Mouse (Mus musculus): ENCODE results near the gene Brd9.

Gene Brd9

DNA sequence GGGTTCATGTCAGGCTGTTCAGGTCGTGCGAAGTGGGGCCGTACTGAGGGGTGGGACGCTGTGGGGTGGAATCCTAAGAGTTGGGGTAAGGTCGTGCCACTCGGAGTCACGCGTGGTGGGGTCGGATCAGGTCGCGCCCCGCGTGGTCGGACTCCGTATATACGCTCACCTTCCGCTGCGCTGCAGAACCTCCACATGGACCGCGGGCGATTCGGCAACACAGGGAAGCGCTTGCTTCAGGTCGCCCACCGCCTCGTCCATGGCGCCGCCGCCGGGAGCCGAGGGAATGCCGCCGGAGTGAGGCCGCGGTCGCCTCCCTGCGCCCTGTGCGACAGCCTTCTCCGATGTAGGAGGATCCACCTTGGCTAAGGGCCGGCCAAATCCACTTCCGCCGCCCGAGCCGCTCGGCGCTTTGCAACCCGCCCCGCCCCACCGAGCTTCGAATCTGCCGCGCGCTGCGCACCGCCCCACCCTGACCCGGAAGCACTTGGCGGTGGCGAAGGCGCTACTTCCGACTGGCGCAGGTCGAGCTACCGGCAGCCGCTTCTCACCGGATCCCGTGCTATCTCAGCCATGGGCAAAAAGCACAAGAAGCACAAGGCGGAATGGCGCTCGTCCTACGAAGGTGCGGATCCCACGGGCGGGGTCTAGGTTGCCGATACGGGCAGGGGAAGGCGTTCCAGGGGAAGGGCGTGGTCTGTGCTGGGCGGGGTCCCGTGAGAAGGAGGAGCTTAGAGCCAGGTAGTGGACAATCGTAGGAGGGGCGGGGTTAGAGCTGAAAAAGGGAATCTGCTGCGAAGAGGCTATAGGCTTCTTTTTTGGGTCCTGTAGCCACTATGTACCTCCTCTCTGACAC lies at the start of gene Brd9, which contains the start of gene Trip13:
TSS of gene Brd9 (plus strand) at position 491 of the 856 bp plus-strand sequence.
TSS of gene Trip13 (minus strand) at position 464 of the 856 bp plus-strand sequence.
- peak; percentile 90 for DNase-seq

DNA sequence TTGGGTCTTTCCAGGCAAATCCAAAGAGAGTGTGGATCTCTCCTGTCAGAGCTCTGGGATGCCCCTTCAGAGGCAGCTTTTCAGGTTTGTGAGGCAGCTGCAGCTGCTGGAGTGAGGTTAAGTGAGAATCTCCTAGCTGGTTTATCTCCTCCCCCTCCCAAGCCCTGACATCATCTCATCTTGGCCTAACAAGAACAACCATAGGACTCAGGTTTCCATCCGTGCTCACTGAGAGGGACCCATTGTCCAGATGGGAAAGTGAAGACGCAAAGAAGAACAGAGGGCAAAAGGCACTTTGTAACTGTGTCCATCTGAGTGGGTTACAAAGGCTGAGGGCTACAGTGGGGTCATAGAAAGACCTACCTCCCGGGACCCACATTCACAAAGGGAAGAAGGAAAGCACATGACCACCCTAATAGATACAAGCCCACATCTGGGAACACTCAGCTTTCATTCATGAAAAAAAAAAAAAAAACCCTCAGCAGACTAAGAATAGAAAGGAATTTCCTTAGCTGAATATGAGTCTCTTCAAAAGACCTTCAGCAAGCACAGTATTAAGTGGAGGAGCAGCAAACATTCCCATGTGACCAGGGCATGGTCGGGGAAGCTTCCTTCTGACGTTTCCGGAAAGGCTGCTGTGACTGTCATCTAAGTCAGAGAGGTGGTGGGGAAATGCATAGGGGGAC lies 45.0 kb upstream of the Brd9 start:
- no peak for DNase-seq

DNA sequence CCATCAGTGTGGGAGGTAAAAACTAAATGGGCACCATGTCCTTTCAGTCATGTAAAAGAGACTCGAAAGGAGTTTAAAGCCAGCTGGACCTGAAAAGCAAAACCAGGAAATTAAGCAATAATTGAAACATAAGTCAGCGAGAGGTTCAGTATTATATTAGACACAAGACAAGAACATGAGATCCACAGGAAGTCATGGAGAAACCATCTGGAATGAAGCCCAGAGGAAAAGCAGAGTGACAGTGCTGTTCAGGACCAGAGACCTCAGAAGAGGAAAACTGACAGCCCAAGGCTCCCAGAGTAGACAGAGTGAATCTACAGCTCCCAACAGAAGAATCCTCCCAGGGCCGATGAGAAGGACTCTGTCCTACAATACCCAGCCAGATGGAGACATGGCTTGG lies 40.0 kb upstream of the Brd9 start:
- no peak for DNase-seq

DNA sequence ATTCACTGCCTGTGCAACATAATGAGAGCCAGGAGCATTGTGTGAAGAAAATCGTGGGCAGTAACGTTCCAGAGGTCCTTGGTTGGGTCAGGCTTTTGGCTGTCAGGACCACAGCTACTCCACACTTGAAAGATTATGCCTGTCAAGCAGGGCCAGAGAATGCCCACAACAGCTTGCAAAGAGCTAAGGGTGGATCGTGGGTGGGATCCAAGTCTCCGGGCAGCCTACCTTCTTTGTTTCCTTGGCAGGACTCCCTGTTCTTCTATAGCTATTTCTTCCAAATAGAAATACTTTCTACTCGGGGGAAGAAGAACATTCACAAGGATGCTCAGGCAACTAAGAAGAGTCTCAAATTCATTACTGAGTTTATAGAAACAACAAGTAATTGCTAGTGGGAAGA lies 30.5 kb upstream of the Brd9 start:
- DNase-seq, result no peak

DNA sequence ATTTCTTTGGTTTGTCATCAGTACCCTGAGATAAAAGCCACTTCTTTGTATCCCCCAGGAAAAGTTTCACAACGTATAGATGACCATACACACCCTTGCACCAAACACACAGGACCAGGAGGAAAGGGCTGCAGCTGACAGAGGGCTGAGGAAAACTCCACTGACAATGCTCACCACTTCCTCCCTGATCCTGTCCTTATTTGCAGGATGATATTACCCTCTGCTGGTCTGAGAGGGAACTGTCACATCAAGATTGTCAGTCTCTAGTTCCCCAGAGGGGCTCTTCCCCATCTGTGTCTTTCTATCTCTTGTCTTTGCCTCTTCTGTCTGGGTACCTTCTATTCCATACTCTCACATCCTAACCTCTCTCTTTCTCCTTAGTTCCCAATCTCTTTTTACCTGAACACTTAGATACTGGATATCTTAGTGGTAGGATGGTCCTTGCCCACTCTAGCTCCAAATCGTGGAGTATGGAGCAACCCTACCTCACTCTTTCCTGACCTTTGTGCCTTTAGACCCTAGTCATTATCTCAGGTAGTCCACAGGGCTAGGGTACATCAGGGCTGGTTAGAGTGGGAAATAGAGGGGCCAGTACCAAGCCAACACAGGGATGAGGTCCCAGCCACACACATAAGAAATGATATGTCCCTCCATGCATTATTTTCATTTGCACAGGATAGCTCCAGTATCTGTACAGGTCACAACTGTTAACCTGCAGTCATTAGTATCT lies 29.8 kb upstream of the Brd9 start:
- no peak for DNase-seq

DNA sequence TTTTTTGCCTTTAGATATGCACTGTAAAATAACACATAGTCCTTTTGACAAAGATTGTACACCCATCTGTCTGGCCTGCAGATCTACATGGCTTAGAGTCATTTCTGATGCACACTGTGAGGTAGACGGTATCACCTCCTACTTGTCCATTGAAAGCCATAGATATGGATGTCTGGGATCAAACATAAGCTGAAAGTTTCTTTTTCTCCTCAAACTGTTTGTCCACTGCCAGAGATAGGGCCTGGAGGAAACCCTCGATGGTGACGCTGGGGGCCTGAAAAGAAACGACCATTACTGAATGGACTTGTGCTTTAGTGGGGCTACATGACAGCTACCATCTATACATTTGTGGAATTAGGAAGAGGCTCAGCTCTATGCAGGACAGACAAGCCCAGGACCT lies 24.5 kb upstream of the Brd9 start:
- no peak for DNase-seq

DNA sequence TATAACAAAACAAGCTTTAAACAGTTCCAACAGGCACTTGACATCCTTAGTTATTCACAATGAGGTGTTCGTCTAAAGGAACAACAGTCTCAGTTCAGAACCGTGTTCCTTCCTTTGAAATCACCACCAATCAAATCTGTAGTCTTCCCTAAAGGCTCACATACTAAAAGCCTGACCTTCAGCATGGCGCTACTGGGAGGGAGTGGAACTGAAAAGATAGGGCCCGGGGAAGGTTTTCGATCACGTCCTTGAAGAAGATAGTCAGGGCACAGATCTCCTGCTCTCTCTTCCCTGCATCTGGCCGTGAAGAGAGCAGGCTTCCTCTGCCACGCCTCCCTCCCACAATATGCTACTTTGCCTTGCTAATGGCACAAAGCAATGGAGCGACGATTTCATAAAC lies 5.4 kb upstream of the Brd9 start:
- no peak for DNase-seq

DNA sequence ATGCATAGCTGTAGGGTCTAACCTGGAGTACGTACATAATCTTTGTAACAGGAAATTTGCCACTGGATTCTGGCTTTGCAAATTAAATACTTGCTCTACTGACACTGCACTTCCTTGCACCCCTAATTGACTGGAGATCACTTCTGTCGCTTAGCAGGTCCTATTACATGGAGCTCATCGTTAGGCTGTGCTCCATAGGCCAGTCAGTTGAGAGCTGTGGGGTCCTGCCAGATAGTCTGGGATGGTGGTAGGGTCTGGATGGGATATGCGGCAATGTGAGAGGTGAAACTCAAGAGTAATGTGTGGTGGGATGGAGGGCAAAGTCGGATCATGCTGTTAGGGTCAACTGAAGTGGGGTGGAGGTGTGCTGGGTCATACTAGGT lies 682 bp upstream of the Brd9 start:
- no peak for DNase-seq

DNA sequence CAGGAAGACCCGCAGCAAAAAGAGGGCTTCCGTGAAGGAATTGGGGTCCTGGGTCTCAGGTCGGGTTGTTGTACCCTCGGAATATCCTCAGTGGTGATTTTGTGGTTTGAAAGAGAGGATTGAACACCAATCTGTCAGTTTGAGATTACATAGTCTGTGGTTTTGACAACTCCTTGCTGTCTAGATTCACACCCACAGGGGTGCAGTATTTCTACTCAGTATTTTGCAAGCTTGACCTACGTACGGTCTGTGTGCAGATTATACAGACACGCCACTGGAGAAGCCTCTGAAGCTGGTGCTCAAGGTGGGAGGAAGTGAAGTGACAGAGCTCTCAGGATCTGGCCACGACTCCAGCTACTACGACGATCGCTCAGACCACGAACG lies 558 bp downstream of the Brd9 start:
- DNase-seq, result no peak

DNA sequence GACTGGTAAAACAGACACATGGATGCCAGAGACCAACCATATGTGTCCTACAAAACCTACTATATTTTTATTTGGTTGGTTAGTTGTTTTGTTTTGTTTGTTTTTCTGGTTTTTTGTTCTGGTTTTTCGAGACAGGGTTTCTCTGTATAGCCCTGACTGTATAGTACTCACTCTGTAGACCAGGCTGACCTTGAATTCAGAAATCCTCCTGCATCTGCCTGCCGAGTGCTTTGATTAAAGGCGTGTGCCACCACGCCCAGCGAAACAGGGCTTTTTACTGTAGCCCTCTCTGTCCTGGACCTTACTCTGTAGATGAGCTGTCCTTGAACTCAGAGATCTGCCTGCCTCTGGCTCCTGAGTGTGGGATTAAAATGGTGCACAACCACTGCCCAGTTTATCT lies 1.5 kb downstream of the Brd9 start:
- no peak for DNase-seq

DNA sequence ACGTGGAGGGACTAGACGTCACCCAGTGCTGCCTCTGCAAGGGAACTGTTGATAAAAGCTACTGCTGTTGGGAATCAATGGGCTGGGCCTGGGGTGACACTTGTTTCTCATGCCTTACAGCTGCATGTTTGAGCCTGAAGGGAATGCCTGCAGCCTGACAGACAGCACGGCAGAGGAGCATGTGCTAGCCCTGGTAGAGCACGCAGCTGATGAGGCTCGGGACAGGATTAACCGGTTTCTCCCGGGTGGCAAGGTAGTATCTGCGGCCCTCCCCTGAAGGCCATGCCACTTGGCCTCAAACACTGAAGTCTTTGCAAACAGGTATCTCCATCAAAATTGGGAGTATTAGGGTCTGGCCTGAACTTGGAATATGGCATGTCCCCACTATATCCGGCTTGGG lies 7.0 kb downstream of the Brd9 start:
- no peak for DNase-seq

DNA sequence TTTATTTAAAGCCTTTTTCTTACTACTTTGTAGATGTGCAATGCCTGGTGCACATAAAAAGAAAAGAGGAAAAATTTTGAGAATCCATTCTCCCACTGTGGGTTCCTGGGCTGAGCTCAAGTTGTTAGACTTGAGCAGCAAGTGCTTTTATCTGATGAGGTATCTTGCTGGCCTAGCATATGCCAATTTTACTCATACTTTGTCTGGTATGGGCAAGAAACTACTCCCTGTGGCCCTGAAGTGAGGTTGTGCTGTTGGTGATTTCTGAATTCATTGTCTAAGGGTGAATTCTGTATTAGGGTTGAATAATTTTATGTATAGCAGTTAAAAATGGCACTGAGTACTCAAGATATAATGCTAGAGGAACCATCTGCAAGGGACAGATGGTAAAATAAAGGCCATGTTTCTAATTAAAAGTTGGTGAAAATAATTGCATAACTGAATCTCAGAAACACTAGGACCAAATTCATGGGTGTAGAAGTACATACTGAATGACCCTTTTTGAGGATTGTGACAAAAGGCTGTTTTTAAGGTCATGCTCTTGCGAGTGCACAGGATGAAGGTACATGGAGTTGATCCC lies 16.0 kb downstream of the Brd9 start:
- no peak for DNase-seq

DNA sequence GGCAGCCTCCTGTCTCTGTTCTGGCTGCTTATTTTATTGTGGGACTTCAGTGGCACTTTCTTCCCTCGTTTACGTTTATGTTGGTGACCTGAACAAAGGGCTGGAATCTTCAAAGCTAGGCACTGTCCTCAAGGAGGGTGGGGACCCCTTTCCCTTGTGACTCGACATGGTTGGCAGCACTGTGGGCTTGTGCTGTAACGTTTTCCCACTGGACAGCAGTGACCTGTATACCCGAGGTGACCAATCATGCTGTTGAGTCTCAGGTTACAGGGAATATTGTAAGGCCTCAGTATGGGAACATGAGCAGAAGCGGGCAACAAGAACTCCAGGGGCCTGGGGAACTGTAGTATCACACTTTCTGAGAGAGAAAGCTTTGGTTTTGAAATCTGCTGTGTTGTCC lies 17.1 kb downstream of the Brd9 start:
- DNase-seq, result no peak

DNA sequence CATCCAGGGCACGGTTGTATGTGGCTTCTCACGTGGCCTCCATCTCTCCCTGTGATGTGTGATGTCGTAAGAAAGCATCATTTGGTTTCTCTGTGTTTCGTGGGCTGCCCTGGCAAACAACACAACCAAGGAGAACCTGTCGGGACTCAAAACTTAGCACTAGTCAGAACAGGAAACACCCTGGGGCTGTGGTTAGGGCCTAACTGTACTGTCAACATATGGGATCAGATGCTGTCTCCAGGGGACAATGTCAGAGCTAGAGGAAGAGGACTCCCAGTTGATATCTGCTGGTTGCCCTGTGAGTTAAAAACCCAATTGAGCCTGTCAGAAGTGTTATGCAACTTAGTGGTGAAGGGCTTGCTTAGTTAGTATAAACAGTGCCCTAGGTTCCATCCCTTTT lies 17.9 kb downstream of the Brd9 start:
- no peak for DNase-seq

DNA sequence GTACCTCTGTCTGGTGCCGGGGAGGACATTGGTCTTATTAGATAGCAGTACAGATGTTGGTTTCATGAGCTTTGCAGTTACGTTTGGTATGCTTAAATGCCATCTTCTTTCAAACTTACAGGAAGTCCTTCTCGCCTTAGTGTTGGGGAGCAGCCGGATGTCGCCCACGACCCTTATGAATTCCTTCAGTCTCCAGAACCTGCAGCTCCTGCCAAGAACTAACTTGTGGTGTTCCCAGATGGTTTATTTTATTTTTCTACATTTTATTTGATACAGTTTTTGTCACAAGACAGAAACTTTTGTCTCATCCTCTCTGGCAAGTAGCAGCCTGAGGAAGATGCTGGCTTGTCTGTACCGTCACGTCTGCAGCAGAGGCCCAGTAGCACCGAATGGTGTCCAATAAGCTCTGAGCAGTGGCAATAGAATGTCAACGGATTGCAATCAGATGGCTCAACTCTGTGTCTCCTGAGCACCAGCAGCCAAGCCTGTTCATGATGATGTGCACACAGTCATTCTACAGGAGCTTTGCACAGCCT lies 22.6 kb downstream of the Brd9 start:
- DNase-seq, result no peak

DNA sequence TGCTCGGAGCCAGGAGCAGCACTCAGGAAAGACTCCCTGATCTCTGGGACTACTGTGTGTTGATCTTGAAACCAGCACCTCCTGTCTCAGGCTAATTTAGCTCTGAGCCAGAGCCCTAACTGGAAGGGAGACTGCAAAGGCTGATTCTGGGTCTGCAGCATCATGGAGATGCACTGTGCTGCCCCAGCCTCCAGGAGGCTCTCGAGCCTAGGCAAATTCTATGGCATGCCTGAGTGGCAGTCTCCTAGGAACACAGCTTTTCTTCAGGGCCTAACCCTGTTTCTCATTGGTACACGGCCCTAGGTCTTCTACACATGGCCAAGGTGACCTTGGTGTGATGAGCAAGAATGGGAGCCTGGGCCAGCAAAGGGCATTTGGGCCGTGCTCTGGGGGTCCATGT lies 23.6 kb downstream of the Brd9 start:
- no peak for DNase-seq

DNA sequence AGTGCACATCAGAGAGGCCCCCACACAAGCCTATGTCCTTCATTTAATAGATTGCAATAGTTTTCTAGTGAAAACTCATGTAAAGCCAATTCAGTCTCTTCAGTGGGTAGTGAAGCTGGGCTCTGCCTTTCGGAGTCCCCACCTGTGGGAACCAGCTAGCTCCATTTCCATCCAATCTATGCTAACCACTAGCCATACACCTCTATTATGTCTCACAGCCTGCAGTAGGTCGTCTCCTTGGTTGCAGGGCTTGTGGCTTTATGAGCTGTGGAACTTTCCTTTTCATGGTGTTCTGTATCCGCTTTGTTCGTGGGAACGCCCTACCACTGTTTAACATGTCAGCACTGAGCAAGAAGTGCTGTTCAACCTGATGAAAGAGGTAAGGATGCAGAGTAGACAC lies 25.9 kb downstream of the Brd9 start, which contains the start of gene Zdhhc11:
TSS of gene Zdhhc11 (plus strand) at position 301 of the 400 bp plus-strand sequence.
- no peak for DNase-seq

DNA sequence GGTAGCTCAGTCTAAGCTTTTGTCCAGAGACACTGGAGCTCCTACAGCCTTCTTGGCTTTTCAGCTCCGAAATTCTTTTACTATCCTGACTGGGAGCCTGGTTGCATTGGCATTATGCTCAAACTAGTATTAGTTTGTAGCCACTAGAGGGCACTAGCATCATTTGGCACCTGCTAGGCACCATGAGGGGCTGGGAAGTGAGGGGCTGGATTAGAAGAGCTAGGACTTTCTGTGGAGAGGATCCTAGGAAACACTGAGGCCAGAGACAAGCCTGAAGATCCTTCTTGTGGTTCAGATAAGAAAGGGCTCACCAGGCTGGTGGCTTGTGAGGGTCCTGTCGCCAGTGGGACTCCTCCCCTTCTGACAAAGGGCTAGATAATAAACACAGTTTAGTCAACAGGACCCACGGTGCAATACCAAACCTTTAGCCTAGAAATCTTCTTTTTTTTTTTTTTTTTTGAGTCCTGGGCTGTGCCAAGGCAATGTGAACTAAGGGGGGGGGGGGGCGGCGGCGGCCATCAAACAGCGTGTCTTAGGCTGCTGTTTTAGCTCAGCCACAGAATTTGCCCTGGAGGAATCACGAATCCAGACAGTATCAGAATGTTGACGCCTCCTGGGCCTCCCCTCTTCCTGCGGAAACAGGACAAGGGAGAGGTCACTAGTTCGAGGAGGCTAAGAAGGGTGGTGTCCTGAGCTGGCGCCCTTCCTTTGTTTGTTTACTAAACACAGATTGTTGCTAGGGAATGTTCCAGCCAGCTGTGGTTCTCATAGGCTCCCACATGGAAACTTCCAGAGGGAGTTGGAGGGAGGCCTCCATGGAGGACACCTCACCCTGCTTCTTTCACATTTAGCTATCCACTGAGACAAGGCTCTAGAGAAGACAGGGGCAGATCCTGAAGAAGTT lies 33.2 kb downstream of the Brd9 start:
- peak; percentile 42 for DNase-seq

DNA sequence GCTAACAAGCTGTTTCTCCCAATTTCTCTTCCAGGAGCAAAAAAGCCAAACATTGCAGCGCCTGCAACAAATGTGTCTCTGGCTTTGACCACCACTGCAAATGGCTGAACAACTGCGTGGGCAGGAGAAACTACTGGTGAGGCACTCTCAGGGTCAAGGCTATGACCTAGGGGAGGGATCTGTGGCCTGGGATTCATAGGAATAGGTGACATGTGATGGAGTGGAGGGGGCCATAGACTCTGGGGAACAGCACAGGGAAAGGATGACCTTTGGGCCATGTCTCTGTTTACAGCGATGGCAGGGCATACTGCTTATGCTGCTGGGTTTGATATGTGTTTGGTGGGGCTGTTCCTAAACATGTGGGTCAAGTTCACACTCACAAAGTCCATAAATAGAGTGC lies 36.9 kb downstream of the Brd9 start:
- DNase-seq, result no peak

DNA sequence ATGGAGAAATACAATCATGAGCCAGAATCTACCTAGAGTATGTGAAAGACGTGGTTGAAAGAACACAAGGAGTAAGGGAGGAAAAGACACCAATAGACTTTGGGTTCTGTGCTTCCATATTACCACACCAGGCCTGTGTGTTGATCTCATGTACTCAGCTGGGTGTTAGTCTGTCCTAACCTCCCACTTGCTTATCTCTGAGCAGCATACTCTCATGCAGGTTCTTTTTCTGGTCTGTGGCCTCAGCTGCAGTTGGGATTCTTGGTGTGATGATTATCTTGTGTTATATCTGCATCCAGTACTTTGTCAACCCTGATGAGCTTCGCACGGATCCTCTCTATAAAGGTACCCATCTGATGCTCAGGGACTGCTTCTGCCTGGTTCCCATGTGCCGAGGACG lies 39.3 kb downstream of the Brd9 start:
- no peak for DNase-seq

DNA sequence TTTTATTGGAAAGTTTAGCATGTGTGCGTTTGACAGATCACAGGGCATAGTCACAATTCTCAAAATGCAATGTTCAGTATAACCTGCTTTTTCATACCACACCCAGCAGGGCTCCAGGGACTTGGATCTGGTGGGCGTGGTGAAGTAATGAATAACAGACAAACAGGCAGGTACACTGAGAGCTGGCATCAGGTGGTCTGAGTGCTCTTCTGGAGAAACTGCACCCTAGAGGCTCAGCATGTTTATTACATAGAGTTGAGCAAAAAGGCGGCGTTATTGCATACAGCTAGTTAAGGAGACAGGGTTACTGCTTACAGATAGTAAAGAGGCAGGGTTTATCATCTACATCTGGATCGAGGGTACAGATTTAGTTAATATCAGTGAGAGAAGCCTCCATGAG lies 52.7 kb downstream of the Brd9 start:
- DNase-seq, result no peak

DNA sequence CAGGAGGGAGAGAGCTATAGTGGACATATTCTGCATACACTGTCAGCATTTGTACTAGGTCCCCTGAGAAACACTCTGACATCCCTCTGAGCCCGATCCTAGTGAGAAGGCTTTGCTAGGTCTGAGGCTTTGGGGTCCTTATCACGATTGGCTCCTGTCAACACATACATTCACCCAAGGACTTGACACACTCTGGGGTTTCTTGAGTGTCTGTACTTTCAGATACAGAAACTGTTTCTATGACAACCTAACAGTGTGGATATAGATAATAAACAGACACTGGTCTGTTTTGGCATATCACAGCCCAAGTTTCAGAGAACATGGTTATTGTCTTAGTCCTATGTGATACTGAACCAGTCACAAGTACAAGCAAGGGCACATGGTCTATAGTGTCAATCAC lies 53.1 kb downstream of the Brd9 start:
- no peak for DNase-seq
